15 mouse cellular contexts compared by ENCODE assay signal in the genomic region with DNA sequence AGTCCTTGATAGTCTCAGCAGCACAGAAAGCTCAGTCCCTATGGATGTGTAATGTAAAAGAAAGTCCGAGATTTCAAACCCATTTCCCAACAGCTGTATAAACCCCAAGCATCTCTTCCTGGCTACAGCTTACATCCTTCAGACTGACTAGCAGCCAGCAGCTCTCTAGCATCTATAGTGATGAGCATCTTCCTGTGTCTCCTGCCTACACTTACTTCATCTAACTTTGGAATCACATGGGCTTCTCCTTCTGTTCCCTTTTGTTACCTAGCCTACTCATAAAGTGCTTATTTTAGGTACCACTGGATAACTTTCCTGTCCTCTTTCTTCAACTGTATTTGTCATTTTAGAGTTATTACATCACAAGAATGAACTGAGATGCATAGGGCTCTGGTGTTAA.
DNase-seq lines count a peak whose midpoint lies in the region.
"Had no signal": no experiment of that assay in that cellular context is flagged by ENCODE, and none has a peak within 500 bp of the region (broad histone marks: within the 10 kb centered on the region; RNA-seq: fewer than 3 reads in every experiment).

No protein-coding gene starts in this region.

- peak; percentile 50 to 71 for DNase-seq in frontal cortex, adult 2 months (ENCODE audit: extremely low spot score in 1 of 2, low spot score in 1 of 2)
- DNase-seq in frontal cortex, postnatal 14 days (ENCODE audit: low spot score in 2 of 2), result no peak
- DNase-seq in right cerebral cortex, adult 18-20 months, result peak; percentile 46
- no peak for DNase-seq in right cerebral cortex, postnatal 4 days
- DNase-seq in telencephalon, adult 2 months (ENCODE audit: low read depth, low spot score), result peak; percentile 89
- DNase-seq in thymus, adult 18-20 months, result no peak
- DNase-seq: adrenal gland, adult 2 months; adrenal gland, postnatal 14 days; cerebellum, adult 18-20 months; cerebellum, adult 9-10 months; cerebellum, postnatal 14 days; gastrocnemius, adult 2 months; gastrocnemius, postnatal 14 days; heart, adult 11 months; heart, postnatal 36 days had no signal

Comparison
In these comparisons a context has a peak if more than half of its experiments do, and no peak if none do; other contexts are left out.
1. DNase-seq: peak in frontal cortex, adult 2 months (2 of 2), right cerebral cortex, adult 18-20 months (single experiment) and telencephalon, adult 2 months (single experiment); none in frontal cortex, postnatal 14 days (0 of 2), right cerebral cortex, postnatal 4 days (single experiment) and thymus, adult 18-20 months (0 of 2).